Mouse (Mus musculus): ENCODE results near the gene Cstb.

DNA sequence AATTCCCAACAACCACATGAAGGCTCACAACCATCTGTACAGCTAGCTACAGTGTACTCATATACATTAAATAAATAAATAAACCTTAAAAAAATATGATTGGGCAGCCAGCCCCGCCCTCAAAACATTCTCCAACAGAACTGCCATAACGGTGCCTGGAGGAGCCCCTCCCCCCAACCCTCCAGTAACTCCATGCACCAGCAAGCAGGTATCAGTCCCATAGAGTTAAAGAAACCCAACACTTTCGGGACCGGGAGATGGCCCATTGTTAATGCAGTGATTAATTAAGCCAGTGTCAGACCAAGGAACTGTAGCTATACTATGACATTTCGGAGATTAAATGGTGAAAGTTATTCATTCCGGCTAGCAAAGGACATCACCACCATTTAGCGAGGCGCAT lies 13.6 kb upstream of the Cstb start:
- TF ChIP-seq CTCF (IDR thresholded peaks at IDR 0.05) (no peak), EP300 (IDR thresholded peaks at IDR 0.05) (no peak)

Data from lung, postnatal 0 days (tissue).